Mouse (Mus musculus) embryonic facial prominence, embryonic 15.5 days (tissue): Measurements from ENCODE around the gene Nup214. TPM values are rescaled to one million over a fixed set of nuclear protein-coding genes. Genes with fewer than 3 reads are reported as not detected.

Source experiments
- ATAC-seq: fragments of 200-750 bp; cut with Nextera tagmentation; 2 replicates; pipeline ENCODE4 v1.8.0; 2017; ENCODE audit warnings: low read depth, moderate TSS enrichment; ENCODE audit not compliant: insufficient number of reproducible peaks, low FRiP score, low TSS enrichment
- H3K27ac ChIP-seq: fragments of 300-500 bp; sonication (generic); replicated peaks from 2 replicates; pipeline ENCODE4 v1.5.1; 2015; ENCODE audit warnings: mild to moderate bottlenecking, inconsistent platforms
- H3K27me3 ChIP-seq: fragments of 300-500 bp; sonication (generic); 2 replicates; pipeline ENCODE4 v1.6.1; 2015; ENCODE audit warnings: inconsistent platforms
- H3K36me3 ChIP-seq: fragments of 300-500 bp; sonication (generic); 2 replicates; pipeline ENCODE4 v1.6.1; 2015; ENCODE audit warnings: mild to moderate bottlenecking, inconsistent platforms
- H3K4me1 ChIP-seq: fragments of 300-500 bp; sonication (generic); 2 replicates; pipeline ENCODE4 v1.6.1; 2015; ENCODE audit warnings: inconsistent platforms
- H3K4me2 ChIP-seq: fragments of 300-500 bp; sonication (generic); replicated peaks from 2 replicates; pipeline ENCODE4 v1.6.1; 2015; ENCODE audit warnings: mild to moderate bottlenecking, inconsistent platforms
- H3K4me3 ChIP-seq: fragments of 300-500 bp; sonication (generic); replicated peaks from 2 replicates; pipeline ENCODE4 v1.5.1; 2015; ENCODE audit warnings: mild to moderate bottlenecking, inconsistent platforms
- H3K9ac ChIP-seq: fragments of 300-500 bp; sonication (generic); 2 replicates; pipeline ENCODE4 v1.6.1; 2015; ENCODE audit warnings: inconsistent platforms
- H3K9me3 ChIP-seq: fragments of 300-500 bp; sonication (generic); replicated peaks from 2 replicates; pipeline ENCODE4 v1.6.1; 2016; ENCODE audit warnings: inconsistent platforms
- WGBS: fragments of 180-500 bp; shearing (Covaris S2); methylation state at CpG from one replicate; pipeline ENCODE4 v1.1.7; 2015; 5-methylcytosine and 5-hydroxymethylcytosine counted together
- microRNA-seq: library from miRNA; unstranded; fragments of <30 nt; microRNA quantifications from one replicate; pipeline ENCODE4, GENCODE M21; 2016; ENCODE audit warnings: borderline number of aligned reads
- polyA plus RNA-seq: library from polyadenylated mRNA; unstranded; fragments of >200 nt; fragmentation: Nextera tagmentation; extraction: Ambion mirVana; gene quantifications from 2 replicates; pipeline ENCODE4 v1.2.1, GENCODE M21; 2015

The Nup214 gene
- polyA plus RNA-seq, 1 experiment from 2014 or later = 86.8 TPM

DNA sequence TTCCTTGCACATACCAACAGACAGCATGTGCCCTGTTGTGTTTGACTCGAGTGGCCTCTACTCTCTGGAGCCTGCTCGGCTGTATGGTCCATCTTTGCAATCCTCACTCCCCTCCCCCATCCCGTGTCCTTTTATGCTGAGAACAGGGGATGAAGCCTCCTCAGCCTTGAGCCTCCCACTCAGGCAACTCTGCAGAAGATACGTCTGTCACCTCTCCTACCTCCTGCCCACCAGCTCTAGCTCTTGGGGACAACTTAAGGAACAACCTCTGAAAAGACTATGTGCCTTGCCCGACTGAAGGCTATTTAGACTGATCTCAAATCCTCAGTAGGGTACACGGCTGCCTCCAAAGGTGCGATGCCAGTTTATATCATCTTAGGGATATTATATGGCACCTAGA lies 129.3 kb downstream of the Nup214 start:
- Histone ChIP-seq H3K36me3 (no peaks in the 10 kb centered on the region), H3K4me3 (no peak overlapping the region), H3K4me1 (0 out of 2 replicates have a peak, but pooled peaks cover 7% of the 10 kb centered on the region), H3K9me3 (no peaks in the 10 kb centered on the region), H3K27ac (no peak overlapping the region), H3K27me3 (no peaks in the 10 kb centered on the region), H3K4me2 (no peak overlapping the region), H3K9ac (no peak overlapping the region)
- no peak for ATAC-seq
- WGBS = 69% methylated on average over 7 of the region's 7 CpGs

Small RNA genes within 50 kb of the gene (microRNA-seq; reads per million reads assigned to microRNA genes)
- gene Mir7674 = not detected

Other genes starting within 250 kb of the Nup214 start
- 0.07 TPM in 1 of 2 replicates, not detected in the other for gene Qrfp, start 163.9 kb upstream of the Nup214 start, polyA plus RNA-seq
- gene Fibcd1, start 128.4 kb upstream of the Nup214 start, polyA plus RNA-seq = 0.22 and 0.29 TPM in 2 replicates
- 6.1 and 7.2 TPM in 2 replicates for gene Lamc3, start 87.1 kb upstream of the Nup214 start, polyA plus RNA-seq
- 23.8 and 26.6 TPM in 2 replicates for gene Aif1l, start 24.3 kb upstream of the Nup214 start, polyA plus RNA-seq
- 3.9 and 6.0 TPM in 2 replicates for gene Fam78a, start 110.4 kb downstream of the Nup214 start, polyA plus RNA-seq
- gene Plpp7, start 121.1 kb downstream of the Nup214 start, polyA plus RNA-seq = 9.4 and 10.0 TPM in 2 replicates
- 54.0 and 56.2 TPM in 2 replicates for gene Prrc2b, start 176.6 kb downstream of the Nup214 start, polyA plus RNA-seq